Mouse (Mus musculus) right cerebral cortex, adult 2 months (tissue): ENCODE measurements at regions not wholly inside any gene's neighbourhood (a gene's known extent, or its start where the extent isn't known, plus 50 kb on each side); places are given as distances from the start of the nearest gene placed in this dataset.

Experiments used
- DNase-seq, 2 experiments: peaks; one replicate each; pipeline ENCODE4 v3.0.0; 2021 to 2022; ENCODE audit warnings: low spot score in 2 of 2

GRCm38 (mm10) chr2:172773176-172773575 is 166.9 kb downstream of the Bmp7 start:
- peak; percentile 54 to 65 for DNase-seq

DNA sequence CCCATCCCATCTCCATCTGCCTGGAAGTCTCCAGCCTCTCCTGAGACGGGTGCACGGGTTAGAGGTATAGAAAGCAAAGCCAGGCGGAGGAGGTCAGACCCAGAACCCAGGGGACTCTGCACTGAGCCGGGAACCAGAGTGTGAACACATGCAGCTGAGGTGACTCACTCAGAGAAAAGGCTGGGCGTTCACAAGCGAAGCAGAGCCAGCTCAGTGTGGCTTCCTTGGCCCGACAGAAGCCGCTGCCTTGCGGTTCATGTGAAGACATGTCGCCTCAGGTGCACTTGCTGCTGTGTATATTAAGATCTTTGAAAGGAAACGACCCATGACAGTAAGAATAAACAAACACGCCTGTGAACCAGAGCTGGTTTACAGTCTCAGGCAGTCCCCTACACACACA is 163.6 kb downstream of the Bmp7 start:
- DNase-seq: peak in 1 of 2 experiments; percentile 6

- no peak for DNase-seq
Measured at GRCm38 (mm10) chr2:172777774-172778173, 162.3 kb downstream of the Bmp7 start.

GRCm38 (mm10) chr2:172779096-172779495 is 161.0 kb downstream of the Bmp7 start:
- no peak for DNase-seq

DNA sequence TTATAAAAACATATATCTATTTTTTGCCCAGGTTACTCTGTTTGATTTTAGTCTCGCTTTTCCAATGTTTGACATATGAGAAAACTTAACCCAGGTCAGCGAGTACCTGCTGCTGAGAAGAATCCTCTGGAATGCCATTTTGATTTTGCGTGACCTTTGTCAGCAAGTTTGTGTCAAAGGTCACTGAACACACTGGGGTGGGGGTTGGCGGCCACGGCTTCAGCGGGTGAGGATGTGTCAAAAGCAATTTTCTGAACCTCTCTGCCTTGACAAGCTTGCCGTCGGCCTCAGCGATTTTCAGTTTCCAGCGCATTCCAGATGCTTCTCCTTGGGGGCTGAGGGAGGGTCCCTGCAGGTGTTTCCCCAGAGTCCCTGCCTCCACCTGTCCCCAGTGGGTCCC is 157.4 kb downstream of the Bmp7 start:
- no peak for DNase-seq

DNA sequence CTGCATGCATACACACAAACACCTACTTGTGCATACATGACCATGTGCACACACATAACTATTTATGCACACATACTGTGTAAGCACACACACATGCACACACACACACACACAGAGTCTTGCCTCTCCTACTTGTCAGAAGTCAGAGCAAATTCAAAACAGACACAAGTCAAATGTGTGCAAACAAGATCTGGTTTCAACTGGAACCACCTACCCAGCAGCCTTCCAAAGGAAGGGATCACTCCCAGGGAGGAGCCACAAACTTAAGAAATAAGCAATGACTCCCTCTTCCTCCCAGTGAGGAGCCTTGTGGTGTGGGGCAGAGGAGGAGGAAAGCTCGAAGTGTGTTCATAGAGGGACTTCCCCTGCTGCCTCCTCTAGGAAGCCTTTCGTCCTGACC is 153.8 kb downstream of the Bmp7 start:
- no peak for DNase-seq

- no peak for DNase-seq
Measured at GRCm38 (mm10) chr2:172787203-172787944, 152.7 kb downstream of the Bmp7 start.

- no peak for DNase-seq
Measured at GRCm38 (mm10) chr2:172789260-172789659, 150.9 kb downstream of the Bmp7 start.

- no peak for DNase-seq
Measured at GRCm38 (mm10) chr2:172792555-172792954, 147.6 kb downstream of the Bmp7 start.

DNA sequence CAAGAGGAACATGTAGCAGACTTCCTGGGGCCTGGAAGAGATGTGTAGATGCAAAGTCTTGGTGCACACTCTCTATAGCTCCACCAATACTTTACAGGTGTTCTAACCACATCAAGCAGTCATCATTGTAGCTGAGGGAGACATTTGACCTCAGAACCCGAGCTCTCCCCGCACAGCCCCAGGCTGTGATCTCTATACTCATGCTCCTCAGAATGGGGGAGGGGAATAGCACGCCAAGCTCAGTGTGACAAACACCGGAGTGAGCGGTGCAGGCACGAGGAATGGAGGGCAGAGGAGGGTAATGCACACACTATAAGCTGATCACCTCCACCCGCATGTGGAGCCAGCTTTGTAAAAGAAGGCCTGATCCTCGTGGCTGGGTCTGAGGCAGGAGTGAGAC is 146.1 kb downstream of the Bmp7 start:
- no peak for DNase-seq

DNA sequence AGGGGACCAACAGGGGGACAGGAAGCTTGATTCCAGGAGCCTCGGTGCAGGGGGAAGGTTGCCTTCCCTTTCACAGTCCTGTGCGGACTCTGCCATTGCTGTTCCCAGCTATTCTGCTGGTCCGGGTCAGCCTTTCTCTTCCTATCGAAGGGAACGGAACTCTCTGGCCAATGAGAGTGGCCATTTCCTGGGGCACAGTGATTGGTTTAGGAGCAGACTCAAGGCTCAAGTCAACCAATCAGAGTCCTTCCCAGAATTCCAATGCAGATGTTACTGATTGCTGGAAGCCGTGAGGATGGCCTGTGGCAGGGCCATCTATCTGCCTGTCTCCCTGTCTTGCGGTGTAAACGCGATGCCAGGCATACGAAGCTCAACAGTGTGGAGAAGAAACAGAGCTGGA is 145.3 kb downstream of the Bmp7 start:
- DNase-seq: no peak

- no peak for DNase-seq
Measured at GRCm38 (mm10) chr2:172796104-172796503, 144.0 kb downstream of the Bmp7 start.

DNA sequence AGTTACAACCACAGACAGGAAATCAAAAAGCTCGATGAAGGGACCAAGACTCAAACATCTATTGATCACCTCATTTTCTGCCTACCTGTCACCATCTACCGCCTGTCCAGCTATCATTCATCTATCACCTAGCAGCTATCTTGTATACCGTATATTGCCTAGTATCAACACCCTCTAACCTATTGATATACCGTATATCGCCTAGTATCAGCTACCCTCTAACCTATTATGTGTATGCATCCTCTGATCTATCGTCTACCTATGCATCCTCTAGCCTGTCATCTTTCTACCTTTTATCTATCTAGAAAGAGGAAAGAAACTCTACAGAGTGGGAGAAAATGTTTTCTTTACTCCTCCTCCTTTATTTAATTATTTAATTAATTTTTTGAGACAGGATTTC is 143.2 kb downstream of the Bmp7 start:
- DNase-seq: no peak

GRCm38 (mm10) chr2:172799951-172800350 is 140.2 kb downstream of the Bmp7 start:
- DNase-seq: no peak

DNA sequence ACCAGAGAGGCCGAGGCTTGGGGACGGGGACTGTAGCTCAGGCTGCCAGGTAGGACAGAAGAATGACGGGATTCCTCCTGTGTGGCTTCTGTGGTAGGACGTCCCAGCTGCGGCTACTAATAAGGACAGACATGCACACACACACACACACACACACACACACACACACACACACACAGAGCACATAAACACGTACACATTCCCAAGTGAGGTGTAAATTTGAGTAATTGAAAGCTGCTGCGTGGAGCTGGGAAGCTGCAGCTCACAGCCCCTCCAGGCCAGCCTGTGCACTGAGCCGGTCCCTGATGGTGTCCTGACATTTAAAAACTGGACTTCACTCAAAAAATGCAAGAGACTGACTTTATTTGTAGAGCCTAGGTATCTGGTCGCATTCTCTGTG is 139.3 kb downstream of the Bmp7 start:
- DNase-seq: no peak

GRCm38 (mm10) chr2:172801804-172802203 is 138.3 kb downstream of the Bmp7 start:
- DNase-seq: no peak

DNA sequence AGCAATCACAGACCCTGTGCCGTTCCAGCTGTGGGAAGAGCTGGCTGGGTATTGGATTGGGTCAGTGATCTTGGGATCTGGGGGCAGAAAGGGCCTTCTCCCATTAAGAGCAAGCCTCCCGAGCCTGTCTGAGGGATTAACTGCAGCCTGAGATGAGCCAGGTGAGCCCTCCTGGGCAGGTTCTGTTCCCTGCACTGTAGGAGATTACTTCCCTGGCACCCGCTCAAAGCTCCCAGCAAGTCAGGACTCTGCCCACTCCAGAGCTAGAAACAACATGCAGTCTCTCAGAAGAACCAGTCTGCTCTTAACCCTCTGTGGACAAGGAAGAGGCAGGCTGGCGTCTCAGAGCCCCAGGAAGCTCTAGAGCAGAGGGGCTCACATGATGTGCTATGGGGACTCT is 132.7 kb downstream of the Bmp7 start:
- no peak for DNase-seq

DNA sequence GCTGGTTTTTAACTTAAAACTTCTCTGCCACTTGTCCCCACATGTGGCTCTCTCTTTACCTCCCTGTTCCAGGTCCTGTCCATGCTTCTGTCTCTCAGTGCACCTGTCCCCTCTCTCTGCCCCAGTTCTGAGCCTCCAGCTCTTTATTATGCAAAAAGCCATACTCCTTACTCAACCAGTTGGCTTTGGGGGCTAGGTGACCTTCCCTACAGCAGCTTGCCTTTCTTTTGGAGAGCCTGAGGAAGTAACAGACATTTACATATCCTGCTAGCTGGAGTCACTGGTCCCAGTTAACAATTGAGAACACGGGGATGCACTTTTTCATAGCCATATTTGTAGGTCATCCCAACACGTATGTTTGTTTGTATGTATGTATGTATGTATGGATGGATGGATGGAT is 130.8 kb downstream of the Bmp7 start:
- no peak for DNase-seq

GRCm38 (mm10) chr2:172813319-172813718 is 126.8 kb downstream of the Bmp7 start:
- DNase-seq: peak in 1 of 2 experiments; percentile 12

- no peak for DNase-seq
Measured at GRCm38 (mm10) chr2:172813906-172814305, 126.2 kb downstream of the Bmp7 start.

DNA sequence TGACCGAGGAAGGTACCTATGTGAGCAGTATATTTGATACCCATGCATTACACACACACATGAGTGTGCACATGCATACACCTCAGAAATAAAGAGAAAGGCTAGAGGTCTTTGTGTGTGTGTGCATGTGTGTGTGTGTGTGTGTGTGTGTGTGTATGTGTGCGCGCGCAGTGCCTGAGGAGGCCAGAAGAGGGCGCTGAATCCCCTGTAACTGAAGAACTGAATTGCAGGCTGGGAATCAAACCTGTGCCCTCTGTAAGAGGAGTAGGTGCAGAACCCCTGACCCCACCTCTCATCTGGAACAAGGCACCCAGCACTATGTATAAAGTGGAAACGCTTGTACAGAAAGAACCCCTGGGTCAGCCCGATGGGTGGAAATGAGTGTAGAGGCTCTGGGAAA is 125.0 kb downstream of the Bmp7 start:
- no peak for DNase-seq

DNA sequence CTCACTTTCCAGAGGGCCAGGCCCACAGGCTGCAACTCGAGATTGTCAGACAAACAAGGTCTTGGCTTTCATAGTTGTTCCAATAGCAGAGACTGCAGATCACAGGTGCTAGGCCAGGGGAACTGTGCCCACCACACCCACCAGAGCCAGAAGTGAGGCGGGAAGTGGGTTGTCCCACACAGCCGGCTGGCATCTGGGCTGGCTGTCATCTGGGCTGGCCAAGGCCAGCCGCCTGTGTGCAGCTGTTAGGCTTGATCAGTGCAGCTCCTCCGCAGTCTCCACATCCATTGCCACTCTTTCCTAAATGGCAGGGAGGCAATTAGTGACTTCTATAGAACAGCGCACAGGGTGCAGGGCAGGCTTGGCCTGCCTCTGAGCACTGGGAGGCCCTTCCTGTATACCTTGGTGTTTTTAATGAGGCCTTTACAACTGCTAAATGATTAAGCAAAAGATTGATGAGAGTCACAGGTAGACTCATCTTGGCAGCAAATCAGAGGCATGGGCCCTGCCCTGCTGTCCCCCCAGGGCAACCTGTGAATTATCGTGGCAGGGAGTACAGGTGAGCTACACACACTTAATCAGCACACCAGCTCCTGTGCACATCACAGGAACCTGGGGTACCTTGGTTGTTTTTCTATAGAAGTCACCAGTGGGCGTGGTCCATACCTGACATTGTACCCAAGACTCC is 122.9 kb downstream of the Bmp7 start:
- no peak for DNase-seq
